Mouse (Mus musculus) heart, embryonic 15.5 days (tissue): ENCODE measurements around the gene Mamdc4. TPM values are rescaled to one million over a fixed set of nuclear protein-coding genes. Genes with fewer than 3 reads are reported as not detected.

Experiments
- ATAC-seq: fragments of 200-750 bp; cut with Nextera tagmentation; replicated peaks from 2 replicates; pipeline ENCODE4 v1.8.0; 2017; ENCODE audit warnings: low read depth, moderate TSS enrichment; ENCODE audit not compliant: insufficient number of reproducible peaks, insufficient read depth, low FRiP score
- H3K27ac ChIP-seq: fragments of 300-500 bp; sonication (generic); 2 replicates; pipeline ENCODE4 v1.5.1; 2015; ENCODE audit warnings: mild to moderate bottlenecking, inconsistent platforms
- H3K27me3 ChIP-seq: fragments of 300-500 bp; sonication (generic); 2 replicates; pipeline ENCODE4 v1.6.1; 2015; ENCODE audit warnings: inconsistent platforms
- H3K36me3 ChIP-seq: fragments of 300-500 bp; sonication (generic); 2 replicates; pipeline ENCODE4 v1.6.1; 2015; ENCODE audit warnings: mild to moderate bottlenecking, inconsistent platforms
- H3K4me1 ChIP-seq: fragments of 300-500 bp; sonication (generic); replicated peaks from 2 replicates; pipeline ENCODE4 v1.6.1; 2015; ENCODE audit warnings: inconsistent platforms
- H3K4me2 ChIP-seq: fragments of 300-500 bp; sonication (generic); 2 replicates; pipeline ENCODE4 v1.6.1; 2015; ENCODE audit warnings: inconsistent platforms, mild to moderate bottlenecking, moderate library complexity
- H3K4me3 ChIP-seq: fragments of 300-500 bp; sonication (generic); 2 replicates; pipeline ENCODE4 v1.5.1; 2015; ENCODE audit warnings: mild to moderate bottlenecking, inconsistent platforms
- H3K9ac ChIP-seq: fragments of 300-500 bp; sonication (generic); 2 replicates; pipeline ENCODE4 v1.6.1; 2015; ENCODE audit warnings: mild to moderate bottlenecking, inconsistent platforms
- H3K9me3 ChIP-seq: fragments of 300-500 bp; sonication (generic); replicated peaks from 2 replicates; pipeline ENCODE4 v1.6.1; 2016; ENCODE audit warnings: inconsistent platforms
- WGBS: fragments of 180-500 bp; shearing (Covaris S2); methylation state at CpG from one replicate; pipeline ENCODE4 v1.1.7; 2015; ENCODE audit warnings: mixed read lengths; 5-methylcytosine and 5-hydroxymethylcytosine counted together
- polyA plus RNA-seq: library from polyadenylated mRNA; unstranded; fragments of >200 nt; fragmentation: Nextera tagmentation; extraction: Ambion mirVana; gene quantifications from 2 replicates; pipeline ENCODE4 v1.2.1, GENCODE M21; 2015

Gene Mamdc4
- polyA plus RNA-seq, 1 experiment from 2014 or later, result 3.4 TPM

GRCm38 (mm10) chr2:25534866-25535182 lies 39.8 kb downstream of the Mamdc4 start:
- Histone ChIP-seq H3K27me3 (no peaks in the 10 kb centered on the region), H3K27ac (peak overlapping the region; percentile 31; the same call in 1 of the 2 replicates), H3K4me1 (peaks cover 9% of the 10 kb centered on the region; the same call in 1 of the 2 replicates), H3K4me3 (no peak overlapping the region), H3K4me2 (no peak overlapping the region), H3K9me3 (no peaks in the 10 kb centered on the region), H3K36me3 (peaks cover 47% of the 10 kb centered on the region), H3K9ac (no peak overlapping the region)
- 92% methylated on average over 2 of the region's 2 CpGs for WGBS
- no peak for ATAC-seq

- ATAC-seq, result 0 out of 2 replicates have a peak, but pooled peaks have one; percentile 62
- Histone ChIP-seq H3K4me3 (no peak overlapping the region), H3K27me3 (no peaks in the 10 kb centered on the region), H3K9me3 (no peaks in the 10 kb centered on the region), H3K4me1 (peaks cover 9% of the 10 kb centered on the region; the same call in 1 of the 2 replicates), H3K36me3 (peaks cover 51% of the 10 kb centered on the region), H3K27ac (peak overlapping the region; percentile 31; the same call in 1 of the 2 replicates), H3K9ac (no peak overlapping the region), H3K4me2 (no peak overlapping the region)
- 71% methylated on average over 3 of the region's 3 CpGs for WGBS
These were observed 40.3 kb downstream of the Mamdc4 start for GRCm38 (mm10) chr2:25534178-25534865.

GRCm38 (mm10) chr2:25533707-25534106 lies 40.9 kb downstream of the Mamdc4 start:
- Histone ChIP-seq H3K27me3 (no peaks in the 10 kb centered on the region), H3K4me3 (no peak overlapping the region), H3K9ac (no peak overlapping the region), H3K4me1 (peaks cover 9% of the 10 kb centered on the region; the same call in 1 of the 2 replicates), H3K9me3 (no peaks in the 10 kb centered on the region), H3K27ac (peak overlapping the region; percentile 43), H3K4me2 (no peak overlapping the region), H3K36me3 (peaks cover 57% of the 10 kb centered on the region)
- ATAC-seq, result no peak
- 96% methylated on average over 2 of the region's 2 CpGs for whole genome bisulfite sequencing

- H3K4me2 ChIP-seq, result no peak overlapping the region
- H3K4me3 ChIP-seq, result no peak overlapping the region
- no peaks in the 10 kb centered on the region for H3K9me3 ChIP-seq
- H3K9ac ChIP-seq, result no peak overlapping the region
- H3K4me1 ChIP-seq, result no peaks in the 10 kb centered on the region
- 85% methylated on average over 9 of the region's 9 CpGs for WGBS
- H3K27me3 ChIP-seq, result no peaks in the 10 kb centered on the region
- ATAC-seq, result no peak
- peaks cover 89% of the 10 kb centered on the region for H3K36me3 ChIP-seq
- no peak overlapping the region for H3K27ac ChIP-seq
These were observed 47.9 kb downstream of the Mamdc4 start for GRCm38 (mm10) chr2:25526510-25527302.

Other genes starting within 250 kb of the Mamdc4 start
- 30.2 and 31.1 TPM in 2 replicates for gene Man1b1, start 242.5 kb downstream of the Mamdc4 start, polyA plus RNA-seq
- 9.5 and 12.5 TPM in 2 replicates for gene Dpp7, start 218.5 kb downstream of the Mamdc4 start, polyA plus RNA-seq
- 13.9 and 16.0 TPM in 2 replicates for gene Uap1l1, start 209.2 kb downstream of the Mamdc4 start, polyA plus RNA-seq
- gene Sapcd2, start 202.5 kb downstream of the Mamdc4 start, polyA plus RNA-seq, result 15.4 and 25.5 TPM in 2 replicates
- gene Entpd2, start 179.0 kb downstream of the Mamdc4 start, polyA plus RNA-seq, result 1.8 and 4.6 TPM in 2 replicates
- 28.8 and 41.6 TPM in 2 replicates for gene Npdc1, start 175.5 kb downstream of the Mamdc4 start, polyA plus RNA-seq
- gene Fut7, start 151.6 kb downstream of the Mamdc4 start, polyA plus RNA-seq, result 0.08 and 0.15 TPM in 2 replicates
- gene Abca2, start 146.1 kb downstream of the Mamdc4 start, polyA plus RNA-seq, result 3.5 and 5.6 TPM in 2 replicates
- 6.1 and 9.6 TPM in 2 replicates for gene Clic3, start 118.0 kb downstream of the Mamdc4 start, polyA plus RNA-seq
- 31.1 and 38.0 TPM in 2 replicates for gene Paxx, start 113.8 kb downstream of the Mamdc4 start, polyA plus RNA-seq
- gene Ptgds, start 104.8 kb downstream of the Mamdc4 start, polyA plus RNA-seq, result 107 and 134 TPM in 2 replicates
- not detected in 2 replicates for gene Lcn12, start 80.9 kb downstream of the Mamdc4 start, polyA plus RNA-seq
- gene Fbxw5, start 74.1 kb downstream of the Mamdc4 start, polyA plus RNA-seq, result 72.6 and 94.1 TPM in 2 replicates
- gene C8g, start 73.1 kb downstream of the Mamdc4 start, polyA plus RNA-seq, result 3.5 and 5.0 TPM in 2 replicates
- gene Traf2, start 27.9 kb downstream of the Mamdc4 start, polyA plus RNA-seq, result 18.4 and 25.2 TPM in 2 replicates
- gene Edf1, start 17.0 kb downstream of the Mamdc4 start, polyA plus RNA-seq, result 276 and 289 TPM in 2 replicates
- gene Phpt1, start 379 bp upstream of the Mamdc4 start, polyA plus RNA-seq, result 171 and 175 TPM in 2 replicates
- 0.22 and 0.30 TPM in 2 replicates for gene Ajm1, start 6.9 kb upstream of the Mamdc4 start, polyA plus RNA-seq
- 41.0 and 50.2 TPM in 2 replicates for gene Rabl6, start 33.7 kb upstream of the Mamdc4 start, polyA plus RNA-seq
- gene Ccdc183, start 42.8 kb upstream of the Mamdc4 start, polyA plus RNA-seq, result 0.09 and 0.13 TPM in 2 replicates
- gene Tmem141, start 47.2 kb upstream of the Mamdc4 start, polyA plus RNA-seq, result 19.0 and 21.9 TPM in 2 replicates
- gene Fcna, start 53.2 kb upstream of the Mamdc4 start, polyA plus RNA-seq, result 3.3 and 4.8 TPM in 2 replicates
- gene Lcn8, start 78.3 kb upstream of the Mamdc4 start, polyA plus RNA-seq, result not detected in 2 replicates
- gene Lcn5, start 83.1 kb upstream of the Mamdc4 start, polyA plus RNA-seq, result not detected in 2 replicates
- gene Lcn6, start 101.9 kb upstream of the Mamdc4 start, polyA plus RNA-seq, result not detected in 2 replicates
- gene Lcn10, start 107.9 kb upstream of the Mamdc4 start, polyA plus RNA-seq, result not detected in 2 replicates
- not detected in 2 replicates for gene Obp2a, start 125.2 kb upstream of the Mamdc4 start, polyA plus RNA-seq
- gene Bmyc, start 131.9 kb upstream of the Mamdc4 start, polyA plus RNA-seq, result 44.7 and 47.4 TPM in 2 replicates
- gene Obp2b, start 162.2 kb upstream of the Mamdc4 start, polyA plus RNA-seq, result not detected in 2 replicates
- not detected in 2 replicates for gene Lcn3, start 190.7 kb upstream of the Mamdc4 start, polyA plus RNA-seq
- gene Lcn11, start 202.2 kb upstream of the Mamdc4 start, polyA plus RNA-seq, result not detected in 2 replicates
- gene Gm13539, start 207.4 kb upstream of the Mamdc4 start, polyA plus RNA-seq, result not detected in 2 replicates
- gene Glt6d1, start 241.0 kb upstream of the Mamdc4 start, polyA plus RNA-seq, result not detected in 2 replicates
- not detected in 2 replicates for gene Lcn9, start 248.3 kb upstream of the Mamdc4 start, polyA plus RNA-seq